ENCODE assay signal across 26 mouse cellular contexts in the genomic region with DNA sequence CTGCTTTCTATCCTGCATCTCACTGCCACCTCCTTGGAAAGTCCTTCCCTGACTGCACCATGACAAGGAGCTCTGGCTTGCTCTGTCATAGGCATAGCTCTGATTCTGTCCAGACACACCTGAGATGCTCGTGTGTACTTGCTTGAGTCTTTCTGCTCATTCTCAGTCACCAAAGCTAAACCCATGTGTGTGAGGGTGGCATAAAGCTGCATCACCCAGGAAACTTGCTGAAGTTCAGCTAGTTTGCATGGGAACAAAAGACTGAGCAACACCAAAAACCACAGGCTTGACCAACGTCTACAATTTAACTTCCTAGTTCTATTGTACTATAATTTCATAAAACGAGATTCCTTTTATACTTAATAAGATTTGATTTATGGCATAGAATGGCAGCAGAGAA. TPM values are rescaled to one million over a fixed set of nuclear protein-coding genes. Genes with fewer than 3 reads are reported as not detected.
"Had no signal": no experiment of that assay in that cellular context is flagged by ENCODE, and none has a peak within 500 bp of the region (broad histone marks: within the 10 kb centered on the region; RNA-seq: fewer than 3 reads in every experiment).

No protein-coding gene starts in this region.

- H3K27me3 ChIP-seq: limb, embryonic 13.5 days; liver, embryonic 12.5 days; liver, embryonic 15.5 days; neural tube, embryonic 12.5 days; neural tube, embryonic 15.5 days had no signal

- H3K4me1 ChIP-seq: limb, embryonic 10.5 days; limb, embryonic 13.5 days; liver, embryonic 12.5 days; liver, embryonic 15.5 days; neural tube, embryonic 12.5 days; neural tube, embryonic 15.5 days had no signal

- ATAC-seq: liver, embryonic 12.5 days had no signal

- H3K36me3 ChIP-seq: limb, embryonic 10.5 days; limb, embryonic 13.5 days; liver, embryonic 12.5 days; liver, embryonic 15.5 days; neural tube, embryonic 12.5 days; neural tube, embryonic 15.5 days had no signal

- DNase-seq: kidney, adult 2 months; kidney, postnatal 25 days; layer of hippocampus, adult 9-11 months; liver; lung, adult 18-20 months; lung, postnatal 14 days; midbrain, embryonic 14.5 days; right cerebral cortex, adult 18-20 months; right cerebral cortex, postnatal 14 days; right cerebral cortex, postnatal 4 days; thymus, adult 2 months; thymus, postnatal 14 days; thymus, postnatal 4 days had no signal

- H3K27ac ChIP-seq: kidney, postnatal 0 days; layer of hippocampus, adult 2 months; limb, embryonic 10.5 days; limb, embryonic 13.5 days; liver, embryonic 12.5 days; liver, embryonic 15.5 days; macrophage; neural tube, embryonic 12.5 days; neural tube, embryonic 15.5 days; stomach, postnatal 0 days had no signal

- H3K9me3 ChIP-seq: limb, embryonic 10.5 days; limb, embryonic 13.5 days; liver, embryonic 12.5 days; liver, embryonic 15.5 days; neural tube, embryonic 12.5 days; neural tube, embryonic 15.5 days had no signal

- H3K4me3 ChIP-seq: layer of hippocampus, adult 2 months; limb, embryonic 10.5 days; limb, embryonic 13.5 days; liver, embryonic 12.5 days; liver, embryonic 15.5 days; neural tube, embryonic 12.5 days; neural tube, embryonic 15.5 days had no signal

RNA-seq across cellular contexts. Expression of gene Gpr141, which starts 18.6 kb away (rescaled TPM):
- total RNA-seq: layer of hippocampus, adult 2 months; layer of hippocampus, postnatal 25 days; left cerebral cortex, adult 18-20 months; left cerebral cortex, postnatal 25 days had no signal
- polyA plus RNA-seq: limb, embryonic 10.5 days had no signal
